Mouse (Mus musculus): ENCODE measurements at regions not wholly inside any gene's neighbourhood (a gene's known extent, or its start where the extent isn't known, plus 50 kb on each side); places are given as distances from the start of the nearest gene placed in this dataset.

- peak; percentile 63 for DNase-seq (ENCODE audit: inconsistent ontology term)
Observed at GRCm38 (mm10) chr15:59845158-59845739, 171.2 kb downstream of the 4933412E24Rik start.

GRCm38 (mm10) chr15:59836631-59837030 lies 179.8 kb downstream of the 4933412E24Rik start:
- no peak for DNase-seq (ENCODE audit: inconsistent ontology term)

- no peak for DNase-seq (ENCODE audit: inconsistent ontology term)
Observed at GRCm38 (mm10) chr15:59833232-59833631, 183.2 kb downstream of the 4933412E24Rik start.

GRCm38 (mm10) chr15:59831481-59831880 lies 184.9 kb downstream of the 4933412E24Rik start:
- no peak for DNase-seq (ENCODE audit: inconsistent ontology term)

- DNase-seq (ENCODE audit: inconsistent ontology term) = no peak
Observed at GRCm38 (mm10) chr15:59830553-59831462, 185.6 kb downstream of the 4933412E24Rik start.

GRCm38 (mm10) chr15:59828421-59828820 lies 188.0 kb downstream of the 4933412E24Rik start:
- peak; percentile 91 for DNase-seq (ENCODE audit: inconsistent ontology term)

GRCm38 (mm10) chr15:59826164-59826950 lies 190.1 kb downstream of the 4933412E24Rik start:
- DNase-seq (ENCODE audit: inconsistent ontology term) = peak; percentile 94

GRCm38 (mm10) chr15:59823921-59824320 lies 192.5 kb downstream of the 4933412E24Rik start:
- no peak for DNase-seq (ENCODE audit: inconsistent ontology term)

- peak; percentile 92 for DNase-seq (ENCODE audit: inconsistent ontology term)
Observed at GRCm38 (mm10) chr15:59822995-59823681, 193.3 kb downstream of the 4933412E24Rik start.

GRCm38 (mm10) chr15:59820317-59820716 lies 196.1 kb downstream of the 4933412E24Rik start:
- no peak for DNase-seq (ENCODE audit: inconsistent ontology term)

- no peak for DNase-seq (ENCODE audit: inconsistent ontology term)
Observed at GRCm38 (mm10) chr15:59816031-59816430, 200.4 kb downstream of the 4933412E24Rik start.

GRCm38 (mm10) chr15:59811566-59811965 lies 204.8 kb downstream of the 4933412E24Rik start:
- no peak for DNase-seq (ENCODE audit: inconsistent ontology term)

GRCm38 (mm10) chr15:59809361-59809760 lies 207.1 kb downstream of the 4933412E24Rik start:
- no peak for DNase-seq (ENCODE audit: inconsistent ontology term)

- DNase-seq (ENCODE audit: inconsistent ontology term) = no peak
Observed at GRCm38 (mm10) chr15:59807723-59808122, 208.7 kb downstream of the 4933412E24Rik start.

- no peak for DNase-seq (ENCODE audit: inconsistent ontology term)
Observed at GRCm38 (mm10) chr15:59805771-59806170, 210.6 kb downstream of the 4933412E24Rik start.

GRCm38 (mm10) chr15:59804821-59805220 lies 211.6 kb downstream of the 4933412E24Rik start:
- no peak for DNase-seq (ENCODE audit: inconsistent ontology term)

GRCm38 (mm10) chr15:59804394-59804793 lies 212.0 kb downstream of the 4933412E24Rik start:
- peak; percentile 59 for DNase-seq (ENCODE audit: inconsistent ontology term)

GRCm38 (mm10) chr15:59802276-59802675 lies 214.1 kb downstream of the 4933412E24Rik start:
- no peak for DNase-seq (ENCODE audit: inconsistent ontology term)

- DNase-seq (ENCODE audit: inconsistent ontology term) = no peak
Observed at GRCm38 (mm10) chr15:59799124-59799815, 217.1 kb downstream of the 4933412E24Rik start.

GRCm38 (mm10) chr15:59798486-59798885 lies 217.9 kb downstream of the 4933412E24Rik start:
- DNase-seq (ENCODE audit: inconsistent ontology term) = no peak

GRCm38 (mm10) chr15:59795717-59796116 lies 220.7 kb downstream of the 4933412E24Rik start:
- DNase-seq (ENCODE audit: inconsistent ontology term) = peak; percentile 76
